Mouse (Mus musculus): Measurements from ENCODE around the gene Dkc1.
"Not testable (repeated sequence)": the region's sequence is repeated elsewhere in the genome, so short reads cannot be mapped to it uniquely, and the experiment has no call there.

Gene Dkc1

GRCm38 (mm10) chrX:75143124-75143555 is 47.5 kb downstream of the Dkc1 start:
- not testable (repeated sequence) for DNase-seq (ENCODE audit: low spot score)

- no peak for DNase-seq (ENCODE audit: low spot score)
Observed at GRCm38 (mm10) chrX:75148414-75148813, 52.8 kb downstream of the Dkc1 start.

DNA sequence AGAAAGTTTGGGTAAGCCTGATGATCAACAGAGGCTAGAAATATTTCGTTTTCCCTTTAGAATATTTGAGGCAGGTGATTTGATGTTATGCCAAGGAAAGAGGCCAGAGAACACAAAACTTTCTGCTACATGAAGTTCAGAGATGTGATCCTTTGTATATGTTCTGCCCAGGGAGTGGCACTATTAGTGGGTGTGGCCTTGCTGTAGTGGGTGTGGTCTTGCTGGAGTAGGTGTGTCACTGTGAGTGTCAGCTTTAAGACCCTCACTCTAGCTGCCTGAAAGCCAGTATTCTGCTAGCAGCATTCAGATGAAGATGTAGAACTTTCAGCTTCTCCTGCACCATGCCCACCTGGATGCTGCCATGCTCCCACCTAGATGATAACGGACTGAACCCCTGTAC is 54.6 kb downstream of the Dkc1 start:
- DNase-seq (ENCODE audit: low spot score) = no peak

GRCm38 (mm10) chrX:75152249-75152648 is 56.6 kb downstream of the Dkc1 start:
- no peak for DNase-seq (ENCODE audit: low spot score)

GRCm38 (mm10) chrX:75155576-75156243 is 60.1 kb downstream of the Dkc1 start:
- no peak for DNase-seq (ENCODE audit: low spot score)
